Mouse (Mus musculus) hematopoietic multipotent progenitor cell, adult 10-12 weeks (in vitro differentiated cells): ENCODE measurements around the gene Ssty1. TPM values are rescaled to one million over a fixed set of nuclear protein-coding genes. Genes with fewer than 3 reads are reported as not detected.

Experiments used
- polyA plus RNA-seq: library from polyadenylated mRNA; stranded (reverse); fragments of >175 nt; gene quantifications from 2 replicates; pipeline ENCODE4 v1.2.3, GENCODE M21; 2012; ENCODE audit warnings: low replicate concordance

Gene Ssty1
- polyA plus RNA-seq = not detected in 2 replicates

GRCm38 (mm10) chrY:18088816-18089215 lies at the start of gene Ssty1:
Gene Ssty1, plus strand, starts transcription at chrY:18089116.

GRCm38 (mm10) chrY:18061712-18062111 lies 27.2 kb upstream of the Ssty1 start, which contains the start of gene Gm21764:
Gene Gm21764, minus strand, starts transcription at chrY:18061812.

Other genes with a start within 250 kb of the Ssty1 start
- not detected in 2 replicates for gene Gm21904, start 242.8 kb upstream of the Ssty1 start, polyA plus RNA-seq
- not detected in 2 replicates for gene Gm20772, start 214.4 kb upstream of the Ssty1 start, polyA plus RNA-seq
- not detected in 2 replicates for gene Gm20831, start 214.4 kb upstream of the Ssty1 start, polyA plus RNA-seq
- not detected in 2 replicates for gene Srsy, start 151.8 kb upstream of the Ssty1 start, polyA plus RNA-seq
- gene Gm21764, start 27.3 kb upstream of the Ssty1 start, polyA plus RNA-seq = not detected in 2 replicates